Mouse (Mus musculus): ENCODE measurements at regions not wholly inside any gene's neighbourhood (a gene's known extent, or its start where the extent isn't known, plus 50 kb on each side); places are given as distances from the start of the nearest gene placed in this dataset.

DNA sequence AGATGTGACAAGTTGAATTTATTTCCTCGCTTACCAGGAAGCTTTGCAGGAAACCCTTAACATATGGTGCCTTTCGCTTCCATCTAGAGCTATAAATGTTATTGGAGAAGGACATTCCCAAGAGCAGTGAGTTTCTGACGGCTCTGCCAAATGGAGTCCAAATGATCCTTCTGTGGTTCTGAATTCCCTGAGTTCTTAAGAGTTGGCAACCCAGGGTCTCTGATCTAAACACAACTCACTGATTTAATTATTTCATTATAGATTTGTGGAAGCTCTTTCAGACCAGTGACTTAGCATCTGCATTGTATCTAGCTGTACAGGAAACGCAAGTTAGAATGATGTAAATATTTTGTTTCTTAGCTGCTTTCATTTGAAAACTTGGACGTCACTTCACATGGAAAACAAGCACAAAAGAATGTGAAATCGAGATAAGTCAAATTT lies 1059.5 kb downstream of the Adgrl2 start:
- no peak for TF ChIP-seq CTCF (IDR thresholded peaks at IDR 0.05; ENCODE audit: borderline replicate concordance, extremely low read depth, insufficient read depth, insufficient read length)
- no peak for TF ChIP-seq POLR2A (IDR thresholded peaks at IDR 0.05; ENCODE audit: borderline replicate concordance, extremely low read depth, insufficient read depth, insufficient read length, poor library complexity, severe bottlenecking)
